Mouse (Mus musculus) gastrocnemius, postnatal 10 days (tissue): ENCODE results near the gene BC049715. TPM values are rescaled to one million over a fixed set of nuclear protein-coding genes. Genes with fewer than 3 reads are reported as not detected.

Experiments
- microRNA-seq, 2 experiments: library from miRNA; unstranded; fragments of <30 nt; microRNA quantifications; one replicate each; pipeline ENCODE4 v1.2.0; 2021
- total RNA-seq, 2 experiments: library from RNA; stranded (reverse); gene quantifications; 2 replicates each; pipeline ENCODE4 v1.2.3; 2021

The BC049715 gene
- total RNA-seq, 2 experiments from 2014 or later: 0.38 to 0.65 TPM

Small RNAs within 50 kb of the gene (microRNA-seq; reads per million reads assigned to microRNA genes)
- 0 reads per million in 2 experiments for gene Gm44364

Other genes with a start within 250 kb of the BC049715 start
- gene Plbd1, start 165.7 kb upstream of the BC049715 start, total RNA-seq: 10 to 100 TPM; 15.4 to 16.4 TPM
- gene Gucy2c, start 45.9 kb upstream of the BC049715 start, total RNA-seq: not detected
- gene Hist4h4, start 23.2 kb upstream of the BC049715 start, total RNA-seq: 10 to 100 TPM; 19.9 to 21.8 TPM
- gene H2afj, start 19.4 kb upstream of the BC049715 start, total RNA-seq: 10 to 100 TPM; 16.3 to 17.6 TPM
- gene Wbp11, start 607 bp downstream of the BC049715 start, total RNA-seq: 10 to 100 TPM; 64.9 to 69.1 TPM
- gene Smco3, start 7.8 kb downstream of the BC049715 start, total RNA-seq: 1 to 10 TPM in 1 of 2 experiments, under 1 TPM in 1; 0.77 to 1.7 TPM
- under 1 TPM; 0.72 to 0.75 TPM for gene Art4, start 30.1 kb downstream of the BC049715 start, total RNA-seq
- 100 to 1,000 TPM; 112 to 171 TPM for gene Mgp, start 48.2 kb downstream of the BC049715 start, total RNA-seq
- under 1 TPM; 0.21 to 0.29 TPM for gene Erp27, start 94.6 kb downstream of the BC049715 start, total RNA-seq
- not detected for gene Pde6h, start 96.2 kb downstream of the BC049715 start, total RNA-seq
- 10 to 100 TPM; 17.9 to 23.9 TPM for gene Arhgdib, start 114.3 kb downstream of the BC049715 start, total RNA-seq